Mouse (Mus musculus) liver, embryonic 15.5 days (tissue): ENCODE data around the gene Olfr1226. TPM values are rescaled to one million over a fixed set of nuclear protein-coding genes. Genes with fewer than 3 reads are reported as not detected.
"Not testable (repeated sequence)": the region's sequence is repeated elsewhere in the genome, so short reads cannot be mapped to it uniquely, and the experiment has no call there.

Experiments used
- ATAC-seq: fragments of 200-750 bp; cut with Nextera tagmentation; 2 replicates; pipeline ENCODE4 v1.8.0; 2017; ENCODE audit warnings: moderate number of reproducible peaks, mild to moderate bottlenecking, moderate library complexity; ENCODE audit not compliant: insufficient read depth
- H3K27ac ChIP-seq: fragments of 300-500 bp; sonication (generic); replicated peaks from 2 replicates; pipeline ENCODE4 v1.5.1; 2015; ENCODE audit warnings: mild to moderate bottlenecking, inconsistent platforms
- H3K27me3 ChIP-seq: fragments of 300-500 bp; sonication (generic); 2 replicates; pipeline ENCODE4 v1.6.1; 2015; ENCODE audit warnings: mild to moderate bottlenecking, inconsistent platforms
- H3K36me3 ChIP-seq: fragments of 300-500 bp; sonication (generic); replicated peaks from 2 replicates; pipeline ENCODE4 v1.6.1; 2015; ENCODE audit warnings: moderate library complexity, mild to moderate bottlenecking, inconsistent platforms
- H3K4me1 ChIP-seq: fragments of 300-500 bp; sonication (generic); replicated peaks from 2 replicates; pipeline ENCODE4 v1.6.1; 2015; ENCODE audit warnings: inconsistent platforms
- H3K4me2 ChIP-seq: fragments of 300-500 bp; sonication (generic); 2 replicates; pipeline ENCODE4 v1.6.1; 2015; ENCODE audit warnings: moderate library complexity, mild to moderate bottlenecking, inconsistent platforms
- H3K4me3 ChIP-seq: fragments of 300-500 bp; sonication (generic); replicated peaks from 2 replicates; pipeline ENCODE4 v1.5.1; 2015; ENCODE audit warnings: mild to moderate bottlenecking, inconsistent platforms
- H3K9ac ChIP-seq: fragments of 300-500 bp; sonication (generic); 2 replicates; pipeline ENCODE4 v1.6.1; 2015; ENCODE audit warnings: moderate library complexity, mild to moderate bottlenecking, inconsistent platforms
- H3K9me3 ChIP-seq: fragments of 300-500 bp; sonication (generic); replicated peaks from 2 replicates; pipeline ENCODE4 v1.6.1; 2016; ENCODE audit warnings: inconsistent platforms
- WGBS: fragments of 180-500 bp; shearing (Covaris S2); methylation state at CpG from one replicate; pipeline ENCODE4 v1.1.7; 2015; ENCODE audit warnings: mixed read lengths; ENCODE audit not compliant: insufficient replicate concordance; 5-methylcytosine and 5-hydroxymethylcytosine counted together
- polyA plus RNA-seq: library from polyadenylated mRNA; unstranded; fragments of >200 nt; fragmentation: Nextera tagmentation; extraction: Ambion mirVana; gene quantifications from 2 replicates; pipeline ENCODE4 v1.2.1, GENCODE M21; 2015

The Olfr1226 gene
- polyA plus RNA-seq = not detected in 2 replicates

DNA sequence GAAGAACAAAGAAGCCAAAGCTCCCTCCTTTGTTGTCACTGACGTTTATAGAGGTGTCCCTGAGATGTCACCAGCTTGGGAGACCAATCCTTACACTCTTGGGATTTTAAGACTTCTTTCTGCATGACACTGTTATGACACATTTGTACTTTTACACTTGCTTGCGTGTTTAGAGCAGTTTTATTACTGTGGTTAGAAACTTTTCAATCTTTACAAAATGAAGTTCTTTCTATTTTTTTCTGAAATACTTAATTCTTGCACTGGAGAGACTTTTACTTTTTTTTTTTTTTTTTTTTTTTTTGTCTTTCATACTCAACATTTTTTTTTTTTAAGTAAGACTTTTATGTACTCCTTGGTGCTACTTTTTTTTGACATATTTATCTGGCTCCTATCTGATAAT lies at the start of gene Olfr1226:
TSS of gene Olfr1226 (minus strand) at position 101 of the 400 bp plus-strand sequence.
- H3K4me2 ChIP-seq = no peak within 1 kb of the TSS
- 35% methylated on average over 2 of the region's 2 CpGs for WGBS
- no peak within 1 kb of the TSS for H3K4me3 ChIP-seq
- H3K9me3 ChIP-seq = no peaks in the 10 kb centered on the region
- H3K4me1 ChIP-seq = no peaks in the 10 kb centered on the region
- H3K9ac ChIP-seq = no peak within 1 kb of the TSS
- H3K27me3 ChIP-seq = no peaks in the 10 kb centered on the region
- no peak for ATAC-seq
- no peak within 1 kb of the TSS for H3K27ac ChIP-seq
- no peaks in the 10 kb centered on the region for H3K36me3 ChIP-seq

DNA sequence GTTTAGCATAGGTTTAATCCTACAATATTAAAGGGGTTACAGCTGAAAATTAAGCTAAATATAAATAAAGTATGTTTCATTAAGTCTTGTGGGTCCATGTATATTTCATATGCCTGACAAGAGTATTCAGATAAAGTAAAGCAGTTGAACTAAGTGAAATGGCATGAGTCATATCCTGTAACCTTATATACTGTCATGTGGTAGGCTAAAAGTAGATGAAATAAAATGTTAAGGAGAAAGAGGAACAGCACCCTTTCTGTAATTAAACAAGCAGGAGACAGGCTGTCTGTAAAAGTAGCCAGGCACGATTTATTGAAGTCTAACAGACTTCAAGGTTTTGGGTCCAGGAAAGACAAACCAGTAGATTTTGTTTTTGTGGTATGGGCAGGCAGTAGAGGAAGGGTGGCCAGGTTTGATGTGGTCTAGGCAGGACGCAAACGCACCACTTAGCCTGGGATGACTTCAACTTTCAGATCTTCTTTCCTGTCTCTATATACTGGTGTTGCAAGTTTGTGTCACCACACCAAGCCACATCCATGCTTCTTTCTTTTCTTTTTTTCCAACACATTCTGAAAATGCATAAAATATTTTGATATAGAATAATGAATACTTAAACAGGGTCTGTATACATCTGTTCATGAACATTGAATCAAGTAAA lies 3.4 kb downstream of the Olfr1226 start:
- no peak for ATAC-seq
- WGBS = 19% methylated on average over 3 of the region's 3 CpGs
- no peak overlapping the region for H3K9ac ChIP-seq
- no peaks in the 10 kb centered on the region for H3K9me3 ChIP-seq
- no peak overlapping the region for H3K4me3 ChIP-seq
- H3K4me1 ChIP-seq = no peaks in the 10 kb centered on the region
- no peak overlapping the region for H3K27ac ChIP-seq
- H3K27me3 ChIP-seq = no peaks in the 10 kb centered on the region
- no peaks in the 10 kb centered on the region for H3K36me3 ChIP-seq
- H3K4me2 ChIP-seq = no peak overlapping the region

DNA sequence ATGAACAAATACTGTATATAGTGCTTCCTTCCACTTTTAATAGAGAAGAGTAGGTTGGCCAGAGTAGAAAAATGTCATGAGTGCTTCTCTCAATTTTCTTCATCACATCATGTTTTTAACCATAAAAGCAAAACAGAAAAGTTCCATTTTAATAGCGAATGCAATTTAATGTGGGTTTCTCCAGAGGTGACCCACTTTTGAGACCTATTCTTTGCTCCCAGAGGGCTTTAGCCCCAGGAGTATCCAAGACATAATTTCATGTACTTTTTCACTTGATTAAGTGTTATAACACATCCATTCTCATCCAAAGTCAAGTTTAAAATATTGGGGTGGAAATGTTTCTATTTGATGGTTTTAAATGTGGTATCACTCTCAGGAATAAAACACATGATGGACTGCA lies 25.3 kb downstream of the Olfr1226 start, which contains the start of gene Olfr1225:
TSS of gene Olfr1225 (minus strand) at position 101 of the 400 bp plus-strand sequence.
- Histone ChIP-seq H3K27me3 (no peaks in the 10 kb centered on the region), H3K4me2 (no peak within 1 kb of the TSS), H3K36me3 (no peaks in the 10 kb centered on the region), H3K27ac (no peak within 1 kb of the TSS), H3K4me3 (no peak within 1 kb of the TSS), H3K4me1 (no peaks in the 10 kb centered on the region), H3K9me3 (no peaks in the 10 kb centered on the region), H3K9ac (no peak within 1 kb of the TSS)
- no peak for ATAC-seq
- WGBS = 76% methylated on average over 1 of the region's 1 CpGs

DNA sequence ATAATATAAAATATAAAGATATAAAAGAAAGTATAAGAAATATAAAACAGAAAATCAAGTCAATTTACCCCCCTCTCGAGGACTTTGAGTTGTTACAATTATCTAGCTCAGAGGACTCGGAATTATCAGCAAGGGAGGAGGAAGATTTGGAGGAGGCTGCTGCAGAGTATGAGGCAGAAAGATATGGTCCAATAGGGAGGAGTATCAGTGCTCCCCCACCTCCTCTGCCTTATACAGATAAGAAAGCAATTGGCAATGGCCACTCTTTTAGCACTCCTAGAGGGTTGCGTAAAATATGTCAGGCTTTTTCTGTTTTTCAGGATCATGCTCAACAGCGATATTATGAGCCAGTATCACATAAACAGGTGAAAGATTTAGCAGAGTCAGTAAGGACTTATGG lies 35.1 kb downstream of the Olfr1226 start:
- WGBS = 59% methylated on average over 4 of the region's 4 CpGs
- not testable (repeated sequence) for H3K4me2 ChIP-seq, H3K27ac ChIP-seq, H3K27me3 ChIP-seq, H3K4me3 ChIP-seq, H3K36me3 ChIP-seq, ATAC-seq, H3K9ac ChIP-seq, H3K4me1 ChIP-seq, H3K9me3 ChIP-seq

DNA sequence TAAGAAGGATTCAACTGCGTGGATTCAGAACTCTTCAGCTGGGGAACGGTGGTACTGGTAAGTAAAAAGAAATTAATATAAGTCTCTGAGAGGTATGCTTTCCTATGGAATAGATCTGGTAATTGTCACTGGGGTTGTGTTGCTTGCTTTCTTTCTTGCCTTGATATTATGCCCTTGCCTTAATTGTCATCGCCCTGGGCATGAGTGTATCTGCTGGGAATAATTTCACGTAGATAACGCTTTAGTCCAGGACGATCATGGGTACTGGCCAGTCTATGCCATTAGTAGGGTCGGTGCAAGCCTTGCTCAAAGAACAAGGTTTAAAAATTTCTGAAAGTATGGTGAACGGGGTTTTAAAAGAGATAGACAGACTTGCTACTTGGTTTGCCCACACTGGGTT lies 35.9 kb downstream of the Olfr1226 start, which contains the start of gene Olfr1224-ps1:
TSS of gene Olfr1224-ps1 (minus strand) at position 101 of the 400 bp plus-strand sequence.
- not testable (repeated sequence) for ATAC-seq, H3K36me3 ChIP-seq, H3K9me3 ChIP-seq, H3K4me2 ChIP-seq, H3K4me3 ChIP-seq, H3K27ac ChIP-seq, H3K4me1 ChIP-seq, H3K9ac ChIP-seq, H3K27me3 ChIP-seq
- 71% methylated on average over 8 of the region's 8 CpGs for WGBS

DNA sequence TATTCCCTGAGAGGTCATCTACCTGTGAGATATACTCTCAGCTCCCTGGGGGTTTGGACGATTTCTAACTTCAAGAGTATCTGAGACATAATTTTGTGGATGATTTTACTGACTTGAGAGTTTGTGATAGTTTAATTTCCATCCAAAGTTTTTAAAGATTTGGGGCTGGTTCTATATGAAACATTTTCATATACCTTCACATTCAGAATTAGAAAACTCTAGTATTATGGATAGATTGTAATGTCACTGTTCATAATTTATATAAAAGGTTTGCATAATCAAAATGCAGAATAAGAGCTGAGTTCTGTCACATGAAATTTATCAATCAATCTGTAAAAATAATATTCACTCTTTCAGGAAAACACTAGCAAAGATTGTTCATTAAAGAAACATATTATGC lies 48.4 kb downstream of the Olfr1226 start, which contains the start of gene Olfr1223:
TSS of gene Olfr1223 (minus strand) at position 101 of the 400 bp plus-strand sequence.
- Histone ChIP-seq H3K4me3 (no peak within 1 kb of the TSS), H3K27ac (no peak within 1 kb of the TSS), H3K36me3 (no peaks in the 10 kb centered on the region), H3K9ac (no peak within 1 kb of the TSS), H3K27me3 (no peaks in the 10 kb centered on the region), H3K4me2 (no peak within 1 kb of the TSS), H3K9me3 (no peaks in the 10 kb centered on the region), H3K4me1 (no peaks in the 10 kb centered on the region)
- ATAC-seq = no peak
- WGBS = 30% methylated on average over 1 of the region's 1 CpGs

Other genes starting within 250 kb of the Olfr1226 start
- gene Olfr1212, start 246.1 kb downstream of the Olfr1226 start, polyA plus RNA-seq = not detected in 2 replicates
- gene Gm13762, start 219.8 kb downstream of the Olfr1226 start, polyA plus RNA-seq = not detected in 2 replicates
- gene Olfr1214, start 207.4 kb downstream of the Olfr1226 start, polyA plus RNA-seq = not detected in 2 replicates
- not detected in 2 replicates for gene Olfr1215, start 193.1 kb downstream of the Olfr1226 start, polyA plus RNA-seq
- gene Olfr1216, start 181.7 kb downstream of the Olfr1226 start, polyA plus RNA-seq = not detected in 2 replicates
- not detected in 2 replicates for gene Olfr1217, start 168.0 kb downstream of the Olfr1226 start, polyA plus RNA-seq
- gene Olfr1218, start 138.9 kb downstream of the Olfr1226 start, polyA plus RNA-seq = not detected in 2 replicates
- gene Olfr1219, start 116.5 kb downstream of the Olfr1226 start, polyA plus RNA-seq = not detected in 2 replicates
- not detected in 2 replicates for gene Olfr1220, start 93.2 kb downstream of the Olfr1226 start, polyA plus RNA-seq
- gene Olfr1221, start 82.8 kb downstream of the Olfr1226 start, polyA plus RNA-seq = not detected in 2 replicates
- not detected in 2 replicates for gene Olfr1222, start 67.0 kb downstream of the Olfr1226 start, polyA plus RNA-seq
- gene Olfr1223, start 48.5 kb downstream of the Olfr1226 start, polyA plus RNA-seq = not detected in 2 replicates
- gene Olfr1224-ps1, start 36.0 kb downstream of the Olfr1226 start, polyA plus RNA-seq = not detected in 2 replicates
- not detected in 2 replicates for gene Olfr1225, start 25.4 kb downstream of the Olfr1226 start, polyA plus RNA-seq
- gene Olfr1228, start 54.0 kb upstream of the Olfr1226 start, polyA plus RNA-seq = not detected in 2 replicates
- gene Olfr1229, start 88.0 kb upstream of the Olfr1226 start, polyA plus RNA-seq = not detected in 2 replicates
- not detected in 2 replicates for gene Olfr1230, start 97.2 kb upstream of the Olfr1226 start, polyA plus RNA-seq
- gene Olfr1231, start 107.0 kb upstream of the Olfr1226 start, polyA plus RNA-seq = not detected in 2 replicates
- gene Olfr1232, start 129.6 kb upstream of the Olfr1226 start, polyA plus RNA-seq = not detected in 2 replicates
- not detected in 2 replicates for gene Olfr1233, start 142.3 kb upstream of the Olfr1226 start, polyA plus RNA-seq
- gene Olfr1234, start 164.8 kb upstream of the Olfr1226 start, polyA plus RNA-seq = not detected in 2 replicates
- gene Olfr1238, start 209.6 kb upstream of the Olfr1226 start, polyA plus RNA-seq = not detected in 2 replicates
- gene Olfr1239, start 220.4 kb upstream of the Olfr1226 start, polyA plus RNA-seq = not detected in 2 replicates
- gene Olfr1240, start 243.0 kb upstream of the Olfr1226 start, polyA plus RNA-seq = not detected in 2 replicates